Mouse (Mus musculus): ENCODE measurements at regions not wholly inside any gene's neighbourhood (a gene's known extent, or its start where the extent isn't known, plus 50 kb on each side); places are given as distances from the start of the nearest gene placed in this dataset.

DNA sequence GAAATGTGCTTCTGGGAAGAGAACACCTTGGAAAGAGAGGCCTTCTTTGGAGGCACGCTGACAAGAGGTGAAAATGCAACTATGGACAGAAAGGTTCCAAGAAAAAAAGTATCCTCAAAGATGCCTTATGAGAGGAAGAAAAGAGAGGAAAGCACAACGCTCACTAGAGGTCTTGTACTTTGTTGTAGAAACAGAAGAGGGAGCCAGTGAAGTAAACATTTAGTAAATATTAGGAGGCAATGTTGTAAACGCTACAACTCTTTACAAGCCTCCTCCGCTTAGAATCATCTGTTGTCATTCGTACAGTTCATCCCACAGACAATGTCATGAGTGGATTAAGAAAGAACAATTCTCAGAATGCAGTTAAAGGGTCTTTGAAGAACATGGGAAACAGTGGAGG, 77.4 kb downstream of the Tfpi2 start:
- DNase-seq (ENCODE audit: low read depth, low spot score), result no peak

DNA sequence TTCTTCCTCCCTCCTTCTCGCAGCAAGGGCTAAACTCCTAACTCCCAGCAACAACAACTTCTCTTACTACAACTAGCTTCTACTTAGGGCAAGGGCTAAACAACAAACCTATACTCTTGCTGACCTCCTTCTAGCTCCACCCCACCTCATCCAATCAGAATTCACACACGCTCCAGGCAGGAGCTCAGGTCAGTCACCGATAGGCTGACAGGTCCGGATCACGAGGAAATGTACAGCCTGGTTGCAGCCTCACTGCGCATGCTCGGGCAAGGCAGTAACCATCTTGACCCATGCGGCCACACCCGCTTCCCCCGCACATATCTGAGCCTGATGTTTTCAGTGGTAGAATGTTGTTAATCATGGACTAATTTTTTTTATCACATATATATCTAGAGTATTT, 84.0 kb downstream of the Tfpi2 start:
- DNase-seq (ENCODE audit: low read depth, low spot score), result peak; percentile 30

DNA sequence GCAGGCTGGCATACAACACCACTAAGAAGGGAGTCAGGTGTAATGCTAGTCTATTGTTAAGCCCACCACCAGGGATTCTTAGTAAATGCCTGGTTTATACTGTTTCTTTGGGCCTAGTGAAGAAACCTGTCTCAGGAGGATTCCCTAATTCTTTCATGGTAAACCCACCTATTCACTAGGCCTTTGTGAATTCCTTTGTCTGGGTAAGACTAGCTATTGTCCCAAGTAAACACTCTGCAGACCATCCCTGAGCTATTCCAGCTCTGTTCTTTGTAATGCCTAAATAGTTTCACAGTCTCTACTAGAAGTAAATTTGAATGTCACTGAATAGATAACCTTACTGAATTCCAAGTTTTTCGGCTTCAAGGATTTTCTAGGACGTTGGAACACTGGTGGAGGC, 111.3 kb upstream of the Calcr start:
- DNase-seq (ENCODE audit: low read depth, low spot score), result peak; percentile 76

DNA sequence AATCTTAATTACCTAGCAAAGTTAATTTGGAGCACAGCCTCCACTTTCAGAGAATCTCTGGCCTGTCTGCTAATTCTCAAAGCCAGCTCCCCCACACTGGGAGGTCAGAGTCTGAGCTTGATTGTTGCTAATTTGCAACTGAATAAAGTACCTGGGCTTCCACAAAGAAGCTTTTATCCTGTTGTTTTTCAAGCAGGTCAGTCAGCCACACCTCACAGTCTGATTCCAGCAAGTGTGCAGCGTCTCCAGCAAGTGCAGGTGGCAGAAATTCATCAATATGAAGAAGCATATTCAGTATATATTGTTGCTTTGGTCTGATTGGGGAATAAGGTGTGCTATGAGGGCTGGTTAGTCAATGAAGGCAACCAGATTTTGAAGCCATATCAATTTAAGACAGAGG, 110.3 kb upstream of the Calcr start:
- DNase-seq (ENCODE audit: low read depth, low spot score), result peak; percentile 61

DNA sequence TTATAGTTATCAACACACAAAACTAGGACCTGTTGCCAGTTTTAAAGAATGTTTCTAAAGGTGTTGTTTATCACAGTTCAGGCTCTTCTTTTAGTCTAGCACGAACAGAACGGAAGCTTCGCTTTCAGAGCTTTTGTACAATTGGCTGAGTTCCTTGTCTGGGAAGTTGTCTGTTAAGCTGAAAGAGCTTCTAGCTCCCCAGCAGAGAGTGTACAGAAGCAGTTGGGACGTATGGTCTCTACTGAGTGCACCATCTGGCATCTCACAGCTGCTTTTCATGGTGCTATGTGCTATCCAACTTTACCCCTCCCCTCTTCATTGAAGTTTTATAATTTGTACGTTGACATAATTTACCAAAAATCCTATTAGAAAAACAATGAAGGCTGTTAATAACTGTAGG, 96.5 kb upstream of the Calcr start:
- no peak for DNase-seq (ENCODE audit: low read depth, low spot score)

DNA sequence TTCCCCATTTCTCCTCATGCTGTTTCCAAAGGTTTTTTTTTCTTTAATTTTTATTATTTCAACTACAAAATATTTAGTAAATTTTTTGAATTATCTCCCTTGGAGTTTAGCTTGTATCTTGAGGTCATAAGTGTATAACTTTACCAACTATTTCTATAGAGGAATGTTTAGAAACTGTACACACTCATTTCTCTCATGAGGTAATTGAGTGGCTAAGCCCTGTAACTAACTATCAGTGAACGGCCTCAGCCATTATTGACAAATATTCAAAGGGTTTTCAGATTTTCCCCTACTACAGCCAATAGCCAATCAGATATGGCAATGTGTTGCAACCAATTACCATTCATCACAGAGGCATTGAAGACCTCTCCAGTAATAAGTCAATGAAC, 96.1 kb upstream of the Calcr start:
- no peak for DNase-seq (ENCODE audit: low read depth, low spot score)

DNA sequence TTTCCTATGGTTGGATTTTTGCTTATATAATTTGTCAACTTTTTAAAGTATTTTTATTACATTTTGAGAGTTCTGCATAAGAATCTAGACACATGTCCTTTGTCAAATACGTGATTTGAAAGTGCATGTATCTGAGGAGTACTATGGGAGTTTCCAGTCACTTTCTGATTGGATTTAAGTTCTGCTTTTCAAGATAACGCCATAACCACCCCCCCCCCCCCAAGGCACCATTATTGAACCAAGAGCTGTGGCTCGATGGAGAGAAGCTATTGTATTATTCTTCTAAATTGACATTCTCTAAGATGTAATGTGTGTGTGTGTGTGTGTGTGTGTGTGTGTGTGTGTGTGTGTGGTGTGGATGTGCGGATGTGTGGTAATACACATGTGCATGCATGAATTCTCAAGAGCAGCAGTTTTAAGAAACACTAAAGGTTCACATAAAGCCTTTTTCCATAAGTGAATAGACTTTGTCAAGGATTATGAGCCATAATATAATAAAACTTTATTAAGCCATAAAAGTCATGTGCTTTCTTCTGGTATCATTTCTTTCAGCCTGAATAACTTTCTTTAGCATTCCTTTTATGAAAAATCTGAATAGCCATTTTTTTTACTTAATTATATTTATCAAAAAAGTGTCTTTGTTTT, 95.5 kb upstream of the Calcr start:
- DNase-seq (ENCODE audit: low read depth, low spot score), result no peak

DNA sequence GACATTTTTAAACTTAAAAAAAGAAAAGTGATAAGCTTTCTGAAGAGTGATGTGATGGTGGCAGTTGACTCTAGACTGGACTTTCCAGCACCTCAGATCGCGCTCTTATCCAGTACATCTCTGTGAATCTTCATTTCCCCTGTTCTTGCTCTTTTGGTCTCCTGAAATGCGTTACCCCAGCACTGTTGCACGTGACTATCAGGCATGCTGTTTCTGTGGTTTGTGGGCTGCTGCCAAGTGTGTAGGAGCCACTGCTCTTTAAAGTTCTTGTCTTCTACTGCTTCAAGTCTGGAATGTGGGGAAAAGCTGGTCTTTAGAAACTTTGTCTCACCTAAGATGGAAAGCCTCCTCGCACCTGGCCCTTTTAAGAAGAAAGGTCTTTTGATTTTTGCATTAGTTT, 85.6 kb upstream of the Calcr start:
- DNase-seq (ENCODE audit: low read depth, low spot score), result no peak

Measured in ZHBTc4 (cell line).